Mouse (Mus musculus): Measurements from ENCODE around the gene Camk1. TPM values are rescaled to one million over a fixed set of nuclear protein-coding genes. Genes with fewer than 3 reads are reported as not detected.

Gene Camk1
- total and polyA plus RNA-seq, 3 experiments = 0.20 to 5.3 (median 1.4) TPM

DNA sequence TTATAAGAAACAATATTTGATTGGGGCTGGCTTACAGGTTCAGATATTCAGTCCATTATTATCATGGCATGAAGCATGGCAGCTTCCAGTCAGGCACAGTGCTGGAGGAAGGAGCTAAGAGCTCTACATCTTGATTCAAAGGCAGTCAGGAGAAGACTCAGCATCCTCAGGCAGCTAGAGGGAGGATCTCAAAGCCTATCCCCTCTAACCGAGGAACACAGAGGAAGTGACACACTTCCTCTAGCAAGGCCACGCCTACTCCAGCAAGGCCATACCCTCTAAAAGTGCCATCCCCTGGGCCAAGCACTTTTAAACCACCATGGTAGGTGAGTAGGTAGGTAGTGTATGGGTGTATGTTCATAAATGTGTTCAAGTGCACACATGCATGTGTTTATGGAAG lies 13.2 kb downstream of the Camk1 start (continued):
- TF ChIP-seq HCFC1 (IDR thresholded peaks at IDR 0.05; ENCODE audit: low read depth, low read length) = peak; percentile 22; the same call in 1 of the 2 replicates
- no peak for TF ChIP-seq GABPA (IDR thresholded peaks at IDR 0.05; ENCODE audit: insufficient replicate concordance, low read depth, low read length)
- no peak for TF ChIP-seq IRF4 (IDR thresholded peaks at IDR 0.05; ENCODE audit: low read depth, low read length)
- TF ChIP-seq MAFK (IDR thresholded peaks at IDR 0.05; ENCODE audit: insufficient replicate concordance, low read length) = no peak
- peak; percentile 71 for TF ChIP-seq TBP (conservative IDR thresholded peaks at IDR 0.05; ENCODE audit: low read depth, low read length)
- no peak for TF ChIP-seq SMC3 (IDR thresholded peaks at IDR 0.05; ENCODE audit: low read depth, low read length)
- TF ChIP-seq UBTF (IDR thresholded peaks at IDR 0.05; ENCODE audit: low read depth, low read length) = no peak
- TF ChIP-seq CTCF (conservative IDR thresholded peaks at IDR 0.05 in 1 of 2, IDR thresholded peaks at IDR 0.05 in 1 of 2; ENCODE audit: low read depth in 2 of 2, low read length in 2 of 2) = no peak
- no peak for TF ChIP-seq CHD2 (IDR thresholded peaks at IDR 0.05; ENCODE audit: low read length)

DNA sequence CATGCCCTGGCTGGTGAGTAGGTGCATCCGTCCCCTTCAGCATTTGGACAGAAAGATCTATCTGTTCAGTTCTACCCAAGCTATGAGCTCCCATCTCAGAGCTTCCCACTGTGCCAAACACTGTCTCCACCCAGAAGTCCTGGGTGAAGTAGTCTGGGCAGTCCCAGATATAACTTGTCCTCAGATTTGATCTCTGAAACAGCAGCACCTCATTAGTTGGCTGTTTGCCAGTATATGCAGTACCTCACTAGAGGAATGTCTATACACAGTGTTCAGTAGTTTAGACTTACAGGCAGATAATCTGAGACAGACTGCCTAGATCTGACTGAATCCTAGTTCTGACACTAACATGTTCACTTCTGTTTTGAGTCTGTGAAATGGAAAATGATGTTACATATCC lies 14.4 kb downstream of the Camk1 start:
- Histone ChIP-seq H3K27ac (ENCODE audit: insufficient read depth, low read depth) (no peak overlapping the region), H3K9me3 (replicated peaks; ENCODE audit: low read length) (no peaks in the 10 kb centered on the region), H3K4me3 (replicated peaks in 1 of 3; ENCODE audit: low read depth in 2 of 3, low read length in 2 of 3, poor library complexity in 1 of 3) (no peak overlapping the region), H3K36me3 (replicated peaks in 1 of 2; ENCODE audit: control insufficient read depth in 1 of 2, insufficient read depth in 1 of 2, low read length in 1 of 2) (peaks cover 43 to 60% of the 10 kb centered on the region in 2 experiments), H3K9ac (ENCODE audit: insufficient read depth, low read depth) (no peak overlapping the region), H3K79me2 (replicated peaks; ENCODE audit: control insufficient read depth, extremely low read depth, insufficient read depth, poor library complexity, severe bottlenecking) (no peaks in the 10 kb centered on the region), H3K4me2 (ENCODE audit: insufficient read depth, low read depth, poor library complexity, severe bottlenecking) (no peak overlapping the region), H3K27me3 (replicated peaks) (no peaks in the 10 kb centered on the region), H3K4me1 (ENCODE audit: control insufficient read depth in 1 of 2, insufficient read depth in 2 of 2) (peaks cover 12 to 39% of the 10 kb centered on the region in 2 experiments)
- no peak for DNase-seq (ENCODE audit: extremely low read depth)
- in situ Hi-C loops (cut with MboI; ENCODE audit: low pct_ligation_motif_present, low pct_unique_long_range_greater_than_20kb, low sequenced_read_pairs) = no loop called here
- no peak for TF ChIP-seq TCF12 (IDR thresholded peaks at IDR 0.05; ENCODE audit: low read depth, low read length)
- TF ChIP-seq MYC (IDR thresholded peaks at IDR 0.05; ENCODE audit: low read depth, low read length) = no peak
- no peak for TF ChIP-seq UBTF (IDR thresholded peaks at IDR 0.05; ENCODE audit: low read depth, low read length)
- TF ChIP-seq PAX5 (IDR thresholded peaks at IDR 0.05; ENCODE audit: low read length) = no peak
- no peak for TF ChIP-seq MXI1 (IDR thresholded peaks at IDR 0.05; ENCODE audit: low read depth, low read length)
- no peak for TF ChIP-seq HCFC1 (IDR thresholded peaks at IDR 0.05; ENCODE audit: low read depth, low read length)
- TF ChIP-seq RAD21 (IDR thresholded peaks at IDR 0.05; ENCODE audit: low read depth, low read length) = no peak
- dilution Hi-C loops (cut with MboI; ENCODE audit: extremely low pct_ligation_motif_present, extremely low pct_unique_long_range_greater_than_20kb, low sequenced_read_pairs) = no loop called here

DNA sequence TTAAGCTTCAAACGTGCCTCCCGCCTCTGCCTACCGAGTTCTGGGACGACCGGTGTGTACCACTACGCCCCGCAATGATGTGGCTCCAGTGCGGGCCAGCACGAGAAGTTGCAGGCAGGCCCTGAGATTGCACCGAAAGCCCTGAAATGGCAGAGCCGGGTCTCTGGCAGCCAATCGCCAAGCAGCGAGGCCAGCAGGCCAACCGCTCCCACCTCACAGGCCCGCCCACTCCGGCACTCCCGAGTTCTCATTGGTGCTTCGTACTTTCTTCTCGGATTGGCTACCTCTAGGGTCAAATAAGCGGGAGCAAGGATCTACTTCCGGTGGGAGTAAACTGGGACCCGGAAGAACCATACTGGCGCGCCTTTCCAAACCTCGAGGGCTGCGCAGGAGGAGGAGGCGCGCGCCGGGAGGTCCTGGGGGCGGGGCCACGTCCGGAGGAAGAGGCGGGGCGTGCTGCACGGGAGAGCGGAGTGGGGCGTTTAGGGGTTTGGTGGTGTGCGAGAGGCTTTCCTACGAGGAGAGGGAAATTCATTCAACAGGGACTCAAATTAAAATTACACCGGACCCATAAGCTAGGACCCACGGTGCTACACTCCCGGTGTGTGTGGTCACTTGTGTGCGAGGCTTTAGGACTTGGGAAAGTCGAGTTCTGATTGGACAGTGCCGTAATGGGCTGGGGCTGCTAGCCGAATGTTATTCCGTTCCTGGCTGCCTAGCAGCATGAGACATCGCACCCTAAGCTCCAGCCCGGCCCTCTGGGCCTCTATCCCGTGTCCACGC lies 17.1 kb downstream of the Camk1 start, which contains the start of gene Ogg1:
TSS of gene Ogg1 (plus strand) at position 440 of the 783 bp plus-strand sequence.
- in situ Hi-C loops (cut with MboI; ENCODE audit: low pct_ligation_motif_present, low pct_unique_long_range_greater_than_20kb, low sequenced_read_pairs) = no loop called here
- Histone ChIP-seq H3K4me2 (ENCODE audit: insufficient read depth, low read depth, poor library complexity, severe bottlenecking) (peak within 1 kb of the TSS; percentile 70), H3K27ac (ENCODE audit: insufficient read depth, low read depth) (peak within 1 kb of the TSS; percentile 48), H3K27me3 (replicated peaks) (no peaks in the 10 kb centered on the region), H3K4me1 (ENCODE audit: control insufficient read depth in 1 of 2, insufficient read depth in 2 of 2) (peaks cover 12 to 43% of the 10 kb centered on the region in 2 experiments), H3K4me3 (replicated peaks in 1 of 3; ENCODE audit: low read depth in 2 of 3, low read length in 2 of 3, poor library complexity in 1 of 3) (peak within 1 kb of the TSS; percentile 60 to 96 (median 74)), H3K9me3 (replicated peaks; ENCODE audit: low read length) (no peaks in the 10 kb centered on the region), H3K79me2 (replicated peaks; ENCODE audit: control insufficient read depth, extremely low read depth, insufficient read depth, poor library complexity, severe bottlenecking) (no peaks in the 10 kb centered on the region), H3K9ac (ENCODE audit: insufficient read depth, low read depth) (peak within 1 kb of the TSS; percentile 82), H3K36me3 (replicated peaks in 1 of 2; ENCODE audit: control insufficient read depth in 1 of 2, insufficient read depth in 1 of 2, low read length in 1 of 2) (peaks cover 47 to 65% of the 10 kb centered on the region in 2 experiments)
- peak; percentile 99 for DNase-seq (ENCODE audit: extremely low read depth)
- dilution Hi-C loops (cut with MboI; ENCODE audit: extremely low pct_ligation_motif_present, extremely low pct_unique_long_range_greater_than_20kb, low sequenced_read_pairs) = no loop called here
- no peak for TF ChIP-seq USF1 (IDR thresholded peaks at IDR 0.05; ENCODE audit: low read depth, low read length)
- no peak for TF ChIP-seq ETS1 (conservative IDR thresholded peaks at IDR 0.05; ENCODE audit: low read depth, low read length)
- TF ChIP-seq SIN3A (IDR thresholded peaks at IDR 0.05; ENCODE audit: low read length) = peak; percentile 74
- TF ChIP-seq HCFC1 (IDR thresholded peaks at IDR 0.05; ENCODE audit: low read depth, low read length) = peak; percentile 89
- peak; percentile 71; the same call in 1 of the 2 replicates for TF ChIP-seq MXI1 (IDR thresholded peaks at IDR 0.05; ENCODE audit: low read depth, low read length)
- TF ChIP-seq MAFK (IDR thresholded peaks at IDR 0.05; ENCODE audit: insufficient replicate concordance, low read length) = no peak
- TF ChIP-seq ZC3H11A (IDR thresholded peaks at IDR 0.05; ENCODE audit: low read depth, low read length) = no peak
- peak; percentile 98 for TF ChIP-seq ELF1 (IDR thresholded peaks at IDR 0.05; ENCODE audit: low read depth, low read length)
- peak; percentile 95 for TF ChIP-seq CHD2 (IDR thresholded peaks at IDR 0.05; ENCODE audit: low read length)
- TF ChIP-seq KAT2A (IDR thresholded peaks at IDR 0.05; ENCODE audit: insufficient replicate concordance, low read length) = peak; percentile 85; the same call in 1 of the 2 replicates
- no peak for TF ChIP-seq EP300 (IDR thresholded peaks at IDR 0.05; ENCODE audit: low read length)
- TF ChIP-seq TBP (conservative IDR thresholded peaks at IDR 0.05; ENCODE audit: low read depth, low read length) = peak; percentile 79; the same call in 1 of the 2 replicates
- TF ChIP-seq E2F4 (IDR thresholded peaks at IDR 0.05; ENCODE audit: insufficient replicate concordance, low read depth, low read length) = peak; percentile 91; the same call in 1 of the 2 replicates
- TF ChIP-seq TCF12 (IDR thresholded peaks at IDR 0.05; ENCODE audit: low read depth, low read length) = peak; percentile 69; the same call in 1 of the 2 replicates
- no peak for TF ChIP-seq UBTF (IDR thresholded peaks at IDR 0.05; ENCODE audit: low read depth, low read length)
- TF ChIP-seq GABPA (IDR thresholded peaks at IDR 0.05; ENCODE audit: insufficient replicate concordance, low read depth, low read length) = no peak; the same call in 1 of the 2 replicates
- peak; percentile 93 for TF ChIP-seq POLR2AphosphoS2 (IDR thresholded peaks at IDR 0.05; ENCODE audit: low read depth, low read length)
- TF ChIP-seq NRF1 (IDR thresholded peaks at IDR 0.05; ENCODE audit: low read depth, low read length) = peak; percentile 83
- TF ChIP-seq RCOR1 (conservative IDR thresholded peaks at IDR 0.05; ENCODE audit: low read depth, low read length) = no peak
- peak; percentile 89 for TF ChIP-seq POLR2A (IDR thresholded peaks at IDR 0.05; ENCODE audit: low read depth, low read length)
- TF ChIP-seq RAD21 (IDR thresholded peaks at IDR 0.05; ENCODE audit: low read depth, low read length) = no peak; the same call in 1 of the 2 replicates
